Mouse (Mus musculus) kidney, adult 11 months (tissue): ENCODE data around the gene Sema3a.
A peak's percentile ranks its signal among the peaks of the same experiment; 100 is the strongest.
"Not testable (repeated sequence)": the region's sequence is repeated elsewhere in the genome, so short reads cannot be mapped to it uniquely, and the experiment has no call there.

Experiments
- DNase-seq: peaks from one replicate; pipeline ENCODE4 v3.0.0; 2022

Gene Sema3a

GRCm38 (mm10) chr5:13573867-13574266, 448.7 kb downstream of the Sema3a start:
- no peak for DNase-seq

GRCm38 (mm10) chr5:13579123-13579522, 453.9 kb downstream of the Sema3a start:
- no peak for DNase-seq

- no peak for DNase-seq
Observed at GRCm38 (mm10) chr5:13585559-13586207, 460.5 kb downstream of the Sema3a start.

GRCm38 (mm10) chr5:13594422-13594821, 469.2 kb downstream of the Sema3a start:
- DNase-seq, result no peak

- no peak for DNase-seq
Observed at GRCm38 (mm10) chr5:13611631-13612030, 486.4 kb downstream of the Sema3a start.

- DNase-seq, result no peak
Observed at GRCm38 (mm10) chr5:13612088-13612487, 486.9 kb downstream of the Sema3a start.

- not testable (repeated sequence) for DNase-seq
Observed at GRCm38 (mm10) chr5:13614575-13614974, 489.4 kb downstream of the Sema3a start.

- no peak for DNase-seq
Observed at GRCm38 (mm10) chr5:13615907-13616306, 490.7 kb downstream of the Sema3a start.

- DNase-seq, result no peak
Observed at GRCm38 (mm10) chr5:13622578-13622977, 497.4 kb downstream of the Sema3a start.

GRCm38 (mm10) chr5:13624754-13625153, 499.5 kb downstream of the Sema3a start:
- no peak for DNase-seq

GRCm38 (mm10) chr5:13626093-13626492, 500.9 kb downstream of the Sema3a start:
- no peak for DNase-seq

- DNase-seq, result peak; percentile 36
Observed at GRCm38 (mm10) chr5:13628606-13629311, 503.5 kb downstream of the Sema3a start.

GRCm38 (mm10) chr5:13629916-13630315, 504.7 kb downstream of the Sema3a start:
- no peak for DNase-seq

GRCm38 (mm10) chr5:13630692-13631091, 505.5 kb downstream of the Sema3a start:
- DNase-seq, result no peak

- DNase-seq, result no peak
Observed at GRCm38 (mm10) chr5:13636237-13636636, 511.0 kb downstream of the Sema3a start.
